Mouse (Mus musculus) liver, embryonic 14.5 days (tissue): ENCODE data around the gene Zfp518a. TPM values are rescaled to one million over a fixed set of nuclear protein-coding genes. Genes with fewer than 3 reads are reported as not detected.

Experiments used
- ATAC-seq: fragments of 200-750 bp; cut with Nextera tagmentation; 2 replicates; pipeline ENCODE4 v1.8.0; 2017; ENCODE audit warnings: moderate number of reproducible peaks, mild to moderate bottlenecking, moderate library complexity; ENCODE audit not compliant: insufficient read depth
- DNase-seq, 3 experiments: peaks; one replicate each; pipeline ENCODE4 v3.0.0-alpha.2; 2012 to 2013; ENCODE audit warnings: low read depth in 3 of 3, low spot score in 3 of 3
- H3K27ac ChIP-seq: fragments of 300-500 bp; sonication (generic); 2 replicates; pipeline ENCODE4 v1.5.1; 2014; ENCODE audit warnings: moderate library complexity, mild to moderate bottlenecking, control low read depth, inconsistent platforms
- H3K27me3 ChIP-seq: fragments of 300-500 bp; sonication (generic); 2 replicates; pipeline ENCODE4 v1.6.1; 2014; ENCODE audit warnings: mild to moderate bottlenecking, low read length, moderate library complexity; ENCODE audit not compliant: control insufficient read depth, insufficient read depth
- H3K36me3 ChIP-seq: fragments of 300-500 bp; sonication (generic); replicated peaks from 2 replicates; pipeline ENCODE4 v1.6.1; 2014; ENCODE audit warnings: low read depth; ENCODE audit not compliant: control insufficient read depth, insufficient read depth
- H3K4me1 ChIP-seq, 2 experiments: fragments of 200-500 bp in 1 of 2; fragments of 300-500 bp in 1 of 2; sonication (generic) in 1 of 2; replicated peaks; 2 replicates each; pipeline ENCODE4 v1.6.1; 2012 to 2014; ENCODE audit warnings: antibody characterized with exemption in 1 of 2, inconsistent platforms in 1 of 2, low read length in 1 of 2; ENCODE audit not compliant: control insufficient read depth in 2 of 2, insufficient read depth in 2 of 2
- H3K4me2 ChIP-seq: fragments of 300-500 bp; sonication (generic); 2 replicates; pipeline ENCODE4 v1.6.1; 2014; ENCODE audit warnings: low read depth, mild to moderate bottlenecking, control low read depth, moderate library complexity
- H3K4me3 ChIP-seq, 2 experiments: fragments of 200-500 bp in 1 of 2; fragments of 300-500 bp in 1 of 2; sonication (generic) in 1 of 2; 2 replicates each; pipeline ENCODE4 v1.5.1; 2012 to 2014; ENCODE audit warnings: low read depth in 2 of 2, low read length in 2 of 2, mild to moderate bottlenecking in 2 of 2, control low read depth in 1 of 2, inconsistent platforms in 1 of 2, moderate library complexity in 1 of 2; ENCODE audit not compliant: insufficient read depth in 1 of 2
- H3K9ac ChIP-seq: fragments of 300-500 bp; sonication (generic); replicated peaks from 2 replicates; pipeline ENCODE4 v1.6.1; 2014; ENCODE audit warnings: mild to moderate bottlenecking, control low read depth, moderate library complexity
- H3K9me3 ChIP-seq: fragments of 300-500 bp; sonication (generic); 2 replicates; pipeline ENCODE4 v1.6.1; 2016; ENCODE audit warnings: low read length, mixed read lengths; ENCODE audit not compliant: control insufficient read depth
- CTCF ChIP-seq: IDR thresholded peaks from 2 replicates; pipeline ENCODE4 v1.5.1; 2016; ENCODE audit warnings: antibody characterized with exemption, low read depth, control low read depth
- EP300 ChIP-seq: IDR thresholded peaks from 2 replicates; pipeline ENCODE4 v1.6.1; 2016; ENCODE audit warnings: antibody characterized with exemption, low read depth
- WGBS: fragments of 180-500 bp; shearing (Covaris S2); extraction: QIAGEN DNeasy Blood & Tissue Kit; methylation state at CpG from one replicate; pipeline ENCODE4 v1.1.7; 2014; ENCODE audit not compliant: insufficient replicate concordance; 5-methylcytosine and 5-hydroxymethylcytosine counted together
- polyA plus RNA-seq, 2 experiments: library from polyadenylated mRNA; depleted of rRNA in 1 of 2; stranded (reverse) in 1 of 2; unstranded in 1 of 2; fragments of >200 nt; fragmentation: Nextera tagmentation in 1 of 2; extraction: Ambion mirVana in 1 of 2; gene quantifications; 2 replicates each; pipeline versions ENCODE4 v1.2.1 to v1.2.3; 2012 to 2014

Zfp518a gene
- polyA plus RNA-seq, 2 experiments = 2.7 to 4.4 TPM

DNA sequence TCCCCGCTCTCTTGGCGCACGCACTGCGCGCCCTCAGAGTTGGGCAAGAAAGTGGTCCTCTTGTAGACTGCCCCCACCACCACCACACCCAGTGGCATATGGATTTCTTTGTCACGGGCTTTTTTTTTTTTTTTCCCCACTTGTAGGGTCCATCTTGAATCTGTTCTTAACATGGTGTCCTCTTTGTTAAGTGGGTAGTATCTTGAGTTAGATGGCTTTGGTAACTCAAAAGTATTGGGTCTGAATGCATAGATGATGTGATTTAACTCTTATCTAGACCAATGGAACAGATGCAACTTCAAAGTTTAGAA is 843 bp downstream of the Zfp518a start:
- H3K27ac ChIP-seq = no peak overlapping the region
- whole genome bisulfite sequencing = under 1% methylated on average over 6 of the region's 6 CpGs
- no peak for DNase-seq

DNA sequence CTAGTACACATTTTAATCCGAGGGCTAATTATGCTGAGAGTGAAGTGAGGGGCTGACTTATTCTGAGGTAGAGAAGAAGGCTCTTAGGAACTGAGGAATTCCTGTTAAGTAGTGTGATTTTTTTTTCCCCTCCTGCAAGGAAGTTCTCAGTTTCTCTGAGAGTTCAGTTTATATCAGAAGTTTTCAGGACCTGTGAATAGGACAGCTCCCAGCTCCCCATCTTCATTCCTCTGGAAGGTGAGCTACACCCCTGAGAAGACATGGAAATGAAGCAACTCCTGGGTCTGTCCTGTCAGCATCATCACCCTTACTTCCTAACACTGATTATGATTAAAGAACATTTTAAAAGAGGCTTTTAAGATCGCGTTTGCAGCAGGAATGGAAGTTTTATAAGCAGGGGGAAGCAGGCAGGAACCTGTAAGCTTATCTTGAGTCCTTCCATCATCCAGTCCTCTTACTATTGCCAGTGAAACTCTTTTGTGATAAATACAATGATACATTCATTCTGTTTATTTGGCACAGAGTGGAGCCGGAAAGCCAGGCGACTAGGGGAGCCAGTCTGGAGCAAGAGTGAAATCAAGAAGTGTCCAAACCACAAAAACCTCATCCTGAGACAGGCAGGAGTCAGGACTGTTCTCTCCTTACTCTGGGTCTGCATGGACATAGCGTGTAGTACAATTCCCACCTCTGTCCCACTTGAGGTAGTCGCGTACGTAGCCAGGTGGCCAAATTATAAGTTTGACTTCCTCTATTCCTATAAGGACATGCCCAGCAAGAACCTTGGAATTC is 37.3 kb downstream of the Zfp518a start:
- 42% methylated on average over 9 of the region's 9 CpGs for WGBS
- TF ChIP-seq CTCF = no peak
- TF ChIP-seq EP300 = no peak
- Histone ChIP-seq H3K4me2 (no peak overlapping the region), H3K27ac (no peak overlapping the region), H3K4me3 (no peak overlapping the region), H3K9ac (no peak overlapping the region), H3K36me3 (no peaks in the 10 kb centered on the region), H3K4me1 (no peaks in the 10 kb centered on the region), H3K27me3 (no peaks in the 10 kb centered on the region), H3K9me3 (no peaks in the 10 kb centered on the region)
- ATAC-seq (no peak), DNase-seq (no peak)

More for the DNA sequence above, 843 bp downstream of the Zfp518a start:
- Histone ChIP-seq H3K9me3 (no peaks in the 10 kb centered on the region), H3K9ac (peak overlapping the region; percentile 81), H3K27me3 (peaks cover 5% of the 10 kb centered on the region; the same call in 1 of the 2 replicates), H3K36me3 (no peaks in the 10 kb centered on the region), H3K4me3 (peak overlapping the region; percentile 88 to 90), H3K4me2 (peak overlapping the region; percentile 83), H3K4me1 (peaks cover 4 to 7% of the 10 kb centered on the region in 2 experiments; a peak in 3 of 4 replicates)
- no peak for TF ChIP-seq CTCF
- TF ChIP-seq EP300 = no peak
- no peak for ATAC-seq

DNA sequence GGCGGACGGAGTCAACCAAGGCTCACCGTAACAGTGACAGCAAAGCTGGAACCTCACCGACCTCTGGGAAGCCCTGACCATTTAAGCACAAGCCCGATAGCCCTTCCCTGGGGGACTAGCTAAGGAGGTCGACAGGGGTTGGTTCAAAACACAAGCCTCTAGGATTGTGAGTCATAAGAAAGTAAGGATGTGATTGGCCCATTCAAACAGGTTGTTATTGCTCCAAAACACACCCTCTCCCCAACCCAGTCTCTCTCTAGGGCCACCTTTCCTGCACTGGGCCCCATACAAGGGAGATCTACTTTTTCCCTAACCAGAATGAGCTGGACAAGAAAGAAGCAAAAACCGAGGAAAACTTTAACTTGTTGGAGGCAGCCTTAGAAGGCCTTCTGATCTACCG is 40.9 kb downstream of the Zfp518a start:
- DNase-seq (no peak), ATAC-seq (no peak)
- H3K27ac ChIP-seq = no peak overlapping the region
- no peaks in the 10 kb centered on the region for H3K9me3 ChIP-seq
- H3K4me1 ChIP-seq = no peaks in the 10 kb centered on the region
- H3K4me3 ChIP-seq = no peak overlapping the region
- H3K4me2 ChIP-seq = no peak overlapping the region
- WGBS = 50% methylated on average over 8 of the region's 8 CpGs
- no peaks in the 10 kb centered on the region for H3K36me3 ChIP-seq
- no peak for TF ChIP-seq CTCF
- no peaks in the 10 kb centered on the region for H3K27me3 ChIP-seq
- no peak overlapping the region for H3K9ac ChIP-seq

DNA sequence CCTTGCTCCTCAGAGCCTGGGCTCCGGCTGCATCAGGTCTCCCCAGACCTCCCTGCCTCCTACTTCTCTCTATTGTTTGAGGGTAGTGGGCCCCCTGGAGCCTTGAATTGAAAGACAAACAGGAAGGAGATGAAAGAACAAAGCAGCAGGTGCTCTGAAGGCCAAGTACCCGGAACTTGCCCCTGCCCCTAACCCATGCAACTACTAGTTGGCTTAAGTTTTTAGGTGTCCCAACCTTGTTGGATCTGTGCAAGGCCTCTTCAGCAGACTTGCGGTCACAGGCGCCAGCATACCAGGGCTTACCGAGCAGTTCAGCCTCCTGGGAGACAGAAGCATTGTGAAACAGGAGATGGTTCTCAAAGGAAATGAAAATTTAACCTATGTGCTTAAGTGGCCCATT is 41.5 kb downstream of the Zfp518a start:
- Histone ChIP-seq H3K9me3 (no peaks in the 10 kb centered on the region), H3K36me3 (no peaks in the 10 kb centered on the region), H3K4me3 (no peak overlapping the region), H3K9ac (no peak overlapping the region), H3K27ac (no peak overlapping the region), H3K4me2 (no peak overlapping the region), H3K4me1 (no peaks in the 10 kb centered on the region), H3K27me3 (no peaks in the 10 kb centered on the region)
- DNase-seq (no peak), ATAC-seq (no peak)
- TF ChIP-seq EP300 (no peak), CTCF (no peak)
- 35% methylated on average over 5 of the region's 5 CpGs for WGBS

DNA sequence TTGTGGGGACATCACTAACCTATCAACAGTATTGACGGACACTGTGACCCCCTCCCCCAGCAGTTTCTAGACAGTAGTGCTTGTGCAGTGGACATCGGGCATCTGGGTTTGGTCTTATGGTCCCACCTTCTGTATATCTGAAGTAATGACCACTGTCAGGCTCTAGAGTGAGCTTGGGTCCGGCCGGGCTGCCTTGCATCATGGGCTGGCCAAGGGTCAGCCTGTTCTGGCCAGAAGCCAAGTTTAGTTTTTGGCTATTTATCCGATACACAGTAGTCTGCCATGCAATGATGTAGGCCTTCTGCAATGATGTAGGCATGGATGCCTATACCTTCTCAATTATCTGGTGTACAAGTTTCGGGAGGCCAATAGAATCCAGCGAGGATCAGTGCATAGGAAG is 49.0 kb downstream of the Zfp518a start:
- Histone ChIP-seq H3K9ac (no peak overlapping the region), H3K27ac (no peak overlapping the region), H3K27me3 (no peaks in the 10 kb centered on the region), H3K9me3 (no peaks in the 10 kb centered on the region), H3K36me3 (no peaks in the 10 kb centered on the region), H3K4me1 (no peaks in the 10 kb centered on the region), H3K4me3 (no peak overlapping the region), H3K4me2 (no peak overlapping the region)
- TF ChIP-seq CTCF = no peak
- no peak for TF ChIP-seq EP300
- ATAC-seq (no peak), DNase-seq (no peak)
- 65% methylated on average over 7 of the region's 7 CpGs for WGBS
